Mouse (Mus musculus): ENCODE measurements around the gene Csk. TPM values are rescaled to one million over a fixed set of nuclear protein-coding genes. Genes with fewer than 3 reads are reported as not detected.

The Csk gene
- polyA plus RNA-seq, 1 experiment from 2014 or later = 36.1 TPM

GRCm38 (mm10) chr9:57657843-57658242 lies 4.4 kb upstream of the Csk start:
- no peak overlapping the region for H3K9ac ChIP-seq
- peaks cover 7% of the 10 kb centered on the region; the same call in 1 of the 2 replicates for H3K4me1 ChIP-seq
- peaks cover 22% of the 10 kb centered on the region for H3K27me3 ChIP-seq
- 53% methylated on average over 4 of the region's 4 CpGs for WGBS
- no peaks in the 10 kb centered on the region for H3K36me3 ChIP-seq
- H3K4me3 ChIP-seq (replicated peaks) = no peak overlapping the region
- H3K9me3 ChIP-seq (replicated peaks) = no peaks in the 10 kb centered on the region
- ATAC-seq (ENCODE audit: insufficient number of reproducible peaks, low FRiP score, low TSS enrichment, low read depth) = no peak
- H3K4me2 ChIP-seq (replicated peaks) = no peak overlapping the region
- no peak overlapping the region for H3K27ac ChIP-seq (replicated peaks)

- no peak overlapping the region for H3K4me2 ChIP-seq (replicated peaks)
- no peaks in the 10 kb centered on the region for H3K9me3 ChIP-seq (replicated peaks)
- ATAC-seq (ENCODE audit: insufficient number of reproducible peaks, low FRiP score, low TSS enrichment, low read depth) = no peak
- 77% methylated on average over 19 of the region's 19 CpGs for WGBS
- H3K4me3 ChIP-seq (replicated peaks) = no peak overlapping the region
- peaks cover 23% of the 10 kb centered on the region for H3K27me3 ChIP-seq
- H3K9ac ChIP-seq = no peak overlapping the region
- no peaks in the 10 kb centered on the region for H3K36me3 ChIP-seq
- H3K4me1 ChIP-seq = peaks cover 7% of the 10 kb centered on the region; the same call in 1 of the 2 replicates
- no peak overlapping the region for H3K27ac ChIP-seq (replicated peaks)
Measured at GRCm38 (mm10) chr9:57656631-57657350, 3.4 kb upstream of the Csk start.

GRCm38 (mm10) chr9:57655749-57656148 lies 2.3 kb upstream of the Csk start:
- 2% methylated on average over 11 of the region's 11 CpGs for WGBS
- no peaks in the 10 kb centered on the region for H3K9me3 ChIP-seq (replicated peaks)
- peak overlapping the region; percentile 26 for H3K4me3 ChIP-seq (replicated peaks)
- peak; percentile 78 for ATAC-seq (ENCODE audit: insufficient number of reproducible peaks, low FRiP score, low TSS enrichment, low read depth)
- H3K27me3 ChIP-seq = peaks cover 23% of the 10 kb centered on the region
- H3K27ac ChIP-seq (replicated peaks) = no peak overlapping the region
- H3K36me3 ChIP-seq = no peaks in the 10 kb centered on the region
- 0 out of 2 replicates have a peak overlapping the region, but pooled peaks have one; percentile 19 for H3K9ac ChIP-seq
- peak overlapping the region; percentile 50 for H3K4me2 ChIP-seq (replicated peaks)
- H3K4me1 ChIP-seq = peaks cover 7% of the 10 kb centered on the region; the same call in 1 of the 2 replicates

- peaks cover 23% of the 10 kb centered on the region for H3K27me3 ChIP-seq
- H3K9ac ChIP-seq = no peak overlapping the region
- ATAC-seq (ENCODE audit: insufficient number of reproducible peaks, low FRiP score, low TSS enrichment, low read depth) = no peak
- 89% methylated on average over 1 of the region's 1 CpGs for WGBS
- H3K36me3 ChIP-seq = no peaks in the 10 kb centered on the region
- no peaks in the 10 kb centered on the region for H3K9me3 ChIP-seq (replicated peaks)
- H3K4me1 ChIP-seq = peaks cover 7% of the 10 kb centered on the region; the same call in 1 of the 2 replicates
- no peak overlapping the region for H3K27ac ChIP-seq (replicated peaks)
- H3K4me2 ChIP-seq (replicated peaks) = no peak overlapping the region
- H3K4me3 ChIP-seq (replicated peaks) = no peak overlapping the region
Measured at GRCm38 (mm10) chr9:57654966-57655365, 1.5 kb upstream of the Csk start.

GRCm38 (mm10) chr9:57652855-57653254 lies 576 bp downstream of the Csk start:
- WGBS = 52% methylated on average over 3 of the region's 3 CpGs
- Histone ChIP-seq H3K27me3 (peaks cover 23% of the 10 kb centered on the region), H3K9me3 (replicated peaks) (no peaks in the 10 kb centered on the region), H3K36me3 (no peaks in the 10 kb centered on the region), H3K4me1 (peaks cover 7% of the 10 kb centered on the region; the same call in 1 of the 2 replicates), H3K4me3 (replicated peaks) (no peak overlapping the region), H3K9ac (no peak overlapping the region), H3K4me2 (replicated peaks) (no peak overlapping the region), H3K27ac (replicated peaks) (no peak overlapping the region)
- ATAC-seq (ENCODE audit: insufficient number of reproducible peaks, low FRiP score, low TSS enrichment, low read depth) = no peak

GRCm38 (mm10) chr9:57652351-57652750 lies 1.1 kb downstream of the Csk start:
- H3K27ac ChIP-seq (replicated peaks) = no peak overlapping the region
- no peaks in the 10 kb centered on the region for H3K36me3 ChIP-seq
- peaks cover 7% of the 10 kb centered on the region; the same call in 1 of the 2 replicates for H3K4me1 ChIP-seq
- WGBS = 68% methylated on average over 9 of the region's 9 CpGs
- H3K4me3 ChIP-seq (replicated peaks) = no peak overlapping the region
- H3K27me3 ChIP-seq = peaks cover 23% of the 10 kb centered on the region
- H3K9me3 ChIP-seq (replicated peaks) = no peaks in the 10 kb centered on the region
- no peak overlapping the region for H3K4me2 ChIP-seq (replicated peaks)
- no peak overlapping the region for H3K9ac ChIP-seq
- no peak for ATAC-seq (ENCODE audit: insufficient number of reproducible peaks, low FRiP score, low TSS enrichment, low read depth)

- Histone ChIP-seq H3K9me3 (replicated peaks) (no peaks in the 10 kb centered on the region), H3K27me3 (peaks cover 23% of the 10 kb centered on the region), H3K4me1 (peaks cover 9% of the 10 kb centered on the region; the same call in 1 of the 2 replicates), H3K9ac (no peak overlapping the region), H3K36me3 (no peaks in the 10 kb centered on the region), H3K27ac (replicated peaks) (no peak overlapping the region), H3K4me2 (replicated peaks) (no peak overlapping the region), H3K4me3 (replicated peaks) (no peak overlapping the region)
- ATAC-seq (ENCODE audit: insufficient number of reproducible peaks, low FRiP score, low TSS enrichment, low read depth) = 0 out of 2 replicates have a peak, but pooled peaks have one; percentile 8
- WGBS = 15% methylated on average over 6 of the region's 6 CpGs
Measured at GRCm38 (mm10) chr9:57650786-57651311, 2.6 kb downstream of the Csk start.

GRCm38 (mm10) chr9:57650130-57650785 lies 3.2 kb downstream of the Csk start:
- no peak overlapping the region for H3K4me3 ChIP-seq (replicated peaks)
- ATAC-seq (ENCODE audit: insufficient number of reproducible peaks, low FRiP score, low TSS enrichment, low read depth) = 0 out of 2 replicates have a peak, but pooled peaks have one; percentile 12
- H3K9me3 ChIP-seq (replicated peaks) = no peaks in the 10 kb centered on the region
- H3K27ac ChIP-seq (replicated peaks) = no peak overlapping the region
- H3K4me2 ChIP-seq (replicated peaks) = no peak overlapping the region
- H3K36me3 ChIP-seq = no peaks in the 10 kb centered on the region
- 0 out of 2 replicates have a peak, but pooled peaks cover 8% of the 10 kb centered on the region for H3K4me1 ChIP-seq
- H3K9ac ChIP-seq = no peak overlapping the region
- 90% methylated on average over 6 of the region's 6 CpGs for WGBS
- H3K27me3 ChIP-seq = peaks cover 23% of the 10 kb centered on the region

GRCm38 (mm10) chr9:57647286-57648108 lies 5.9 kb downstream of the Csk start:
- 58% methylated on average over 4 of the region's 4 CpGs for WGBS

GRCm38 (mm10) chr9:57646551-57647103 lies 6.8 kb downstream of the Csk start:
- no peaks in the 10 kb centered on the region for H3K27me3 ChIP-seq
- peaks cover 38% of the 10 kb centered on the region for H3K4me1 ChIP-seq
- 0 out of 2 replicates have a peak, but pooled peaks cover 2% of the 10 kb centered on the region for H3K36me3 ChIP-seq
- WGBS = 66% methylated on average over 12 of the region's 12 CpGs
- H3K4me2 ChIP-seq (replicated peaks) = no peak overlapping the region
- no peak overlapping the region for H3K27ac ChIP-seq (replicated peaks)
- ATAC-seq (ENCODE audit: insufficient number of reproducible peaks, low FRiP score, low TSS enrichment, low read depth) = no peak
- H3K9me3 ChIP-seq (replicated peaks) = no peaks in the 10 kb centered on the region
- no peak overlapping the region for H3K9ac ChIP-seq
- H3K4me3 ChIP-seq (replicated peaks) = no peak overlapping the region

More at GRCm38 (mm10) chr9:57647286-57648108, 5.9 kb downstream of the Csk start:
- Histone ChIP-seq H3K27me3 (no peaks in the 10 kb centered on the region), H3K27ac (replicated peaks) (no peak overlapping the region), H3K4me1 (peaks cover 29% of the 10 kb centered on the region), H3K4me2 (replicated peaks) (no peak overlapping the region), H3K36me3 (no peaks in the 10 kb centered on the region), H3K9me3 (replicated peaks) (no peaks in the 10 kb centered on the region), H3K9ac (no peak overlapping the region), H3K4me3 (replicated peaks) (no peak overlapping the region)
- ATAC-seq (ENCODE audit: insufficient number of reproducible peaks, low FRiP score, low TSS enrichment, low read depth) = no peak
